Mouse (Mus musculus) midbrain, embryonic 16.5 days (tissue): Measurements from ENCODE around the gene Gm45062. TPM values are rescaled to one million over a fixed set of nuclear protein-coding genes. Genes with fewer than 3 reads are reported as not detected.

Source experiments
- ATAC-seq: fragments of 200-750 bp; cut with Nextera tagmentation; 2 replicates; pipeline ENCODE4 v1.8.0; 2017; ENCODE audit warnings: moderate TSS enrichment
- H3K27ac ChIP-seq: fragments of 300-500 bp; sonication (generic); 2 replicates; pipeline ENCODE4 v1.5.1; 2014; ENCODE audit warnings: mild to moderate bottlenecking, low read length, mixed read lengths
- H3K27me3 ChIP-seq: fragments of 300-500 bp; sonication (generic); 2 replicates; pipeline ENCODE4 v1.6.1; 2014; ENCODE audit warnings: low read depth, low read length, mixed read lengths; ENCODE audit not compliant: control insufficient read depth, insufficient read depth
- H3K36me3 ChIP-seq: fragments of 300-500 bp; sonication (generic); 2 replicates; pipeline ENCODE4 v1.6.1; 2014; ENCODE audit warnings: mild to moderate bottlenecking, low read length, moderate library complexity, mixed read lengths; ENCODE audit not compliant: control insufficient read depth, insufficient read depth
- H3K4me1 ChIP-seq: fragments of 300-500 bp; sonication (generic); 2 replicates; pipeline ENCODE4 v1.6.1; 2014; ENCODE audit warnings: mild to moderate bottlenecking, low read length, mixed read lengths; ENCODE audit not compliant: control insufficient read depth, insufficient read depth
- H3K4me2 ChIP-seq: fragments of 300-500 bp; sonication (generic); 2 replicates; pipeline ENCODE4 v1.6.1; 2014; ENCODE audit warnings: mild to moderate bottlenecking, low read length, mixed read lengths
- H3K4me3 ChIP-seq: fragments of 300-500 bp; sonication (generic); 2 replicates; pipeline ENCODE4 v1.5.1; 2014; ENCODE audit warnings: low read depth, mild to moderate bottlenecking, low read length, moderate library complexity, mixed read lengths
- H3K9ac ChIP-seq: fragments of 300-500 bp; sonication (generic); 2 replicates; pipeline ENCODE4 v1.6.1; 2014; ENCODE audit warnings: low read depth, low read length, mixed read lengths
- H3K9me3 ChIP-seq: fragments of 300-500 bp; sonication (generic); replicated peaks from 2 replicates; pipeline ENCODE4 v1.6.1; 2014; ENCODE audit warnings: mild to moderate bottlenecking, low read length, mixed read lengths; ENCODE audit not compliant: control insufficient read depth, poor library complexity, severe bottlenecking
- WGBS: fragments of 180-500 bp; shearing (Covaris S2); extraction: QIAGEN DNeasy Blood & Tissue Kit; methylation state at CpG from one replicate; pipeline ENCODE4 v1.1.7; 2014; 5-methylcytosine and 5-hydroxymethylcytosine counted together
- polyA plus RNA-seq: library from polyadenylated mRNA; unstranded; fragments of >200 nt; fragmentation: Nextera tagmentation; extraction: Ambion mirVana; gene quantifications from 2 replicates; pipeline ENCODE4 v1.2.1, GENCODE M21; 2015

Gene Gm45062
- polyA plus RNA-seq, 1 experiment from 2014 or later = 9.6 TPM

- Histone ChIP-seq H3K4me2 (peak overlapping the region; percentile 5), H3K9ac (no peak overlapping the region), H3K4me1 (peaks cover 7% of the 10 kb centered on the region), H3K27me3 (no peaks in the 10 kb centered on the region), H3K4me3 (no peak overlapping the region), H3K36me3 (no peaks in the 10 kb centered on the region), H3K9me3 (no peaks in the 10 kb centered on the region), H3K27ac (no peak overlapping the region; the same call in 1 of the 2 replicates)
- ATAC-seq = peak; percentile 40
- WGBS = 45% methylated on average over 10 of the region's 10 CpGs
Measured at GRCm38 (mm10) chr6:8412845-8413598, 153.8 kb downstream of the Gm45062 start.

GRCm38 (mm10) chr6:8414020-8414419 is 154.8 kb downstream of the Gm45062 start:
- peak overlapping the region; percentile 43 for H3K27ac ChIP-seq
- H3K4me2 ChIP-seq = peak overlapping the region; percentile 25
- ATAC-seq = peak; percentile 73; the same call in 1 of the 2 replicates

GRCm38 (mm10) chr6:8415823-8416222 is 156.6 kb downstream of the Gm45062 start:
- no peaks in the 10 kb centered on the region for H3K36me3 ChIP-seq
- no peak overlapping the region for H3K27ac ChIP-seq
- no peaks in the 10 kb centered on the region for H3K9me3 ChIP-seq
- peaks cover 7% of the 10 kb centered on the region for H3K4me1 ChIP-seq
- H3K27me3 ChIP-seq = no peaks in the 10 kb centered on the region
- no peak overlapping the region for H3K4me3 ChIP-seq
- 53% methylated on average over 5 of the region's 5 CpGs for WGBS
- no peak for ATAC-seq
- H3K4me2 ChIP-seq = no peak overlapping the region
- H3K9ac ChIP-seq = no peak overlapping the region

More at GRCm38 (mm10) chr6:8414020-8414419, 154.8 kb downstream of the Gm45062 start:
- WGBS = 47% methylated on average over 9 of the region's 9 CpGs
- H3K36me3 ChIP-seq = no peaks in the 10 kb centered on the region
- H3K27me3 ChIP-seq = no peaks in the 10 kb centered on the region
- H3K4me1 ChIP-seq = peaks cover 7% of the 10 kb centered on the region
- no peaks in the 10 kb centered on the region for H3K9me3 ChIP-seq
- peak overlapping the region; percentile 23 for H3K4me3 ChIP-seq
- peak overlapping the region; percentile 27; the same call in 1 of the 2 replicates for H3K9ac ChIP-seq

- Histone ChIP-seq H3K4me2 (no peak overlapping the region), H3K9ac (no peak overlapping the region), H3K27ac (no peak overlapping the region), H3K9me3 (no peaks in the 10 kb centered on the region), H3K4me1 (peaks cover 7% of the 10 kb centered on the region), H3K36me3 (no peaks in the 10 kb centered on the region), H3K27me3 (no peaks in the 10 kb centered on the region), H3K4me3 (no peak overlapping the region)
- 83% methylated on average over 8 of the region's 8 CpGs for WGBS
- no peak for ATAC-seq
Measured at GRCm38 (mm10) chr6:8416802-8417569, 157.7 kb downstream of the Gm45062 start.

GRCm38 (mm10) chr6:8419485-8420186 is 160.4 kb downstream of the Gm45062 start:
- 69% methylated on average over 4 of the region's 4 CpGs for WGBS
- no peaks in the 10 kb centered on the region for H3K36me3 ChIP-seq
- no peaks in the 10 kb centered on the region for H3K9me3 ChIP-seq
- ATAC-seq = no peak
- no peak overlapping the region for H3K27ac ChIP-seq
- peaks cover 6% of the 10 kb centered on the region for H3K4me1 ChIP-seq
- H3K4me3 ChIP-seq = no peak overlapping the region
- H3K27me3 ChIP-seq = no peaks in the 10 kb centered on the region
- no peak overlapping the region for H3K9ac ChIP-seq
- H3K4me2 ChIP-seq = no peak overlapping the region

GRCm38 (mm10) chr6:8420187-8420503 is 160.9 kb downstream of the Gm45062 start:
- H3K9me3 ChIP-seq = no peaks in the 10 kb centered on the region
- WGBS = 91% methylated on average over 1 of the region's 1 CpGs
- H3K4me3 ChIP-seq = no peak overlapping the region
- no peaks in the 10 kb centered on the region for H3K36me3 ChIP-seq
- no peak overlapping the region for H3K9ac ChIP-seq
- H3K27me3 ChIP-seq = no peaks in the 10 kb centered on the region
- no peak overlapping the region for H3K4me2 ChIP-seq
- no peak for ATAC-seq
- H3K27ac ChIP-seq = no peak overlapping the region
- peaks cover 6% of the 10 kb centered on the region for H3K4me1 ChIP-seq

- no peak for ATAC-seq
- WGBS = 79% methylated on average over 5 of the region's 5 CpGs
Measured at GRCm38 (mm10) chr6:8421421-8421820, 162.2 kb downstream of the Gm45062 start.

GRCm38 (mm10) chr6:8421959-8422581 is 162.8 kb downstream of the Gm45062 start:
- Histone ChIP-seq H3K27ac (peak overlapping the region; percentile 37; the same call in 1 of the 2 replicates), H3K9me3 (no peaks in the 10 kb centered on the region), H3K4me2 (peak overlapping the region; percentile 22; the same call in 1 of the 2 replicates), H3K4me1 (peaks cover 6% of the 10 kb centered on the region), H3K9ac (no peak overlapping the region), H3K36me3 (no peaks in the 10 kb centered on the region), H3K27me3 (no peaks in the 10 kb centered on the region), H3K4me3 (no peak overlapping the region)
- ATAC-seq = 0 out of 2 replicates have a peak, but pooled peaks have one; percentile 67
- 49% methylated on average over 10 of the region's 10 CpGs for WGBS

More at GRCm38 (mm10) chr6:8421421-8421820, 162.2 kb downstream of the Gm45062 start:
- Histone ChIP-seq H3K4me1 (peaks cover 6% of the 10 kb centered on the region), H3K36me3 (no peaks in the 10 kb centered on the region), H3K9me3 (no peaks in the 10 kb centered on the region), H3K9ac (no peak overlapping the region), H3K4me3 (no peak overlapping the region), H3K27ac (no peak overlapping the region), H3K4me2 (no peak overlapping the region), H3K27me3 (no peaks in the 10 kb centered on the region)
